Comparison of ENCODE assay signal across 20 mouse cellular contexts in the genomic region with DNA sequence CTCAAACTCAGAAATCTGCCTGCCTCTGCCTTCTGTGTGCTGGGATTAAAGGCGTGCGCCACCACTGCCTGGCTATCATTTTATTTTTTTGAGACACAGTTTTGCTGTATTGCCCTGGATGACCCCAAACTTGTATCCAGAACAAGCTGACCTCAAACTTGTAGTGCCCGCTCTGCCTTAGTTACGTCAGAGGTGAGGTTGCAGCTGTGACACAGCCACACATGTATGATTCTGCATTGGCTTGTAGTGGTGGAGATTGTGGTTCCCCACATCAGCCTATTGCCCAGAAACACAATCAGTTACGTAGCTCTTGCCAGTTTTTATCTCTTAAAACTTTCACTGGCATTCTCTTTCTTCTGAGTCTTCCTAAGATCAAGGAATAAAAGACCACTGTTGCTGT.
"Had no signal": no experiment of that assay in that cellular context is flagged by ENCODE, and none has a peak within 500 bp of the region (broad histone marks: within the 10 kb centered on the region; RNA-seq: fewer than 3 reads in every experiment).

No protein-coding gene starts in this region.

- ATAC-seq: inflammation-experienced regulatory T-cells, adult 6 months; liver, embryonic 12.5 days; midbrain, embryonic 13.5 days had no signal

- H3K4me2 ChIP-seq: kidney, embryonic 15.5 days; limb, embryonic 12.5 days; limb, embryonic 15.5 days; liver, embryonic 12.5 days; liver, embryonic 15.5 days; midbrain, embryonic 13.5 days had no signal

- H3K4me3 ChIP-seq: kidney, embryonic 15.5 days; left cerebral cortex, adult 2 months; limb, embryonic 12.5 days; limb, embryonic 15.5 days; liver, embryonic 12.5 days; liver, embryonic 15.5 days; midbrain, embryonic 13.5 days had no signal

- H3K9me3 ChIP-seq: kidney, embryonic 15.5 days; limb, embryonic 12.5 days; limb, embryonic 15.5 days; liver, embryonic 12.5 days; liver, embryonic 15.5 days; midbrain, embryonic 13.5 days had no signal

- H3K36me3 ChIP-seq: kidney, embryonic 15.5 days; limb, embryonic 12.5 days; limb, embryonic 15.5 days; liver, embryonic 12.5 days; liver, embryonic 15.5 days; midbrain, embryonic 13.5 days had no signal

- H3K4me1 ChIP-seq: limb, embryonic 15.5 days had no signal

- H3K27me3 ChIP-seq: kidney, embryonic 15.5 days; limb, embryonic 12.5 days; limb, embryonic 15.5 days; liver, embryonic 12.5 days; liver, embryonic 15.5 days; midbrain, embryonic 13.5 days had no signal

- H3K27ac ChIP-seq: kidney, embryonic 15.5 days; left cerebral cortex, adult 2 months; limb, embryonic 12.5 days; limb, embryonic 15.5 days; liver, embryonic 12.5 days; liver, embryonic 15.5 days; macrophage; stomach, postnatal 0 days had no signal

- DNase-seq: kidney, adult 11 months; kidney, adult 8-10 months; kidney, postnatal 10 days; kidney, postnatal 36 days; layer of hippocampus, postnatal 36 days; left cerebral cortex, postnatal 4 days; lung, adult 2 months; lung, postnatal 14 days; right cerebral cortex, postnatal 4 days; thymus, adult 2 months had no signal

- H3K9ac ChIP-seq: kidney, embryonic 15.5 days; limb, embryonic 12.5 days; limb, embryonic 15.5 days; liver, embryonic 12.5 days; liver, embryonic 15.5 days; midbrain, embryonic 13.5 days had no signal
